Mouse (Mus musculus): Measurements from ENCODE around the gene Slc18b1. TPM values are rescaled to one million over a fixed set of nuclear protein-coding genes. Genes with fewer than 3 reads are reported as not detected.

Gene Slc18b1
- total RNA-seq, 2 experiments from 2014 or later: 4.2 to 7.3 TPM

DNA sequence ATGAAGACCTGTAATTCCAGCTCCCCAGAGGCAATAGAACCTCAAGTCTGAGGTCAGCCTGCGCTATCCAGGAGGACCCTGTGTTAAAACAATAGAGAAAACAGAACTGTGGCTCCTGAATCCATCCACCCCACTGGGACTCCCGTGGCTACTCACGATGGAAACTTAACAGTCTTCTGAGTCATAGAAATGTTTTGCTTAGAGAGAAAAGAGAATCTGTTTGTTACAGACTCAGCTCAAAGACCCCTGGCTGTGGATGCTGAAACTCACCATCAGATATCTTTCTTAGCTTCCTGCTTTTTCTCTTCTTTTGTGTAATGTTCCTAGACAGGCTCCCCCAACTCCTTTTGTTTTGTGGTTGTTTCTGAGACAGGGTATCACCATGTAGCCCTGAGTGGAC is 7.9 kb downstream of the Slc18b1 start:
- no peak for DNase-seq (ENCODE audit: low spot score)

DNA sequence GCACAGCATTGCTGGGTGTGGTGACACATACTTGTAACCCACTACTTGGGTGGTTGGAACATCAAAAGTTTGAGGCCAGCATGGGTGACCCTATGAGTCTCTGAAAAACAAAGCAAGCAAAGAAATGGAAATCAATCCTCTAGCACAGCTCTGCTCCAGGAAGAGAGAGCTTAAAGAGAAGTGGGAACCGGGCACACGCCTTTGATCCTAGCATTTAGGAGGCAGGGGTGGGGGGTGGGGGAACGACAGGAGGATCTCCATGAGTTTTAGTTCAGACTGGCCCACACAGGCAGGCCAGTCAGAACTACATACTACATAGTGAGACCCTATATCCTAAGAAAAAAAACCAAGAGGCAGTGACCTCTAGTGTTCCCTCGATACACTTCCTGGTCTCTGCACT is 9.4 kb downstream of the Slc18b1 start:
- no peak for DNase-seq (ENCODE audit: low spot score)

DNA sequence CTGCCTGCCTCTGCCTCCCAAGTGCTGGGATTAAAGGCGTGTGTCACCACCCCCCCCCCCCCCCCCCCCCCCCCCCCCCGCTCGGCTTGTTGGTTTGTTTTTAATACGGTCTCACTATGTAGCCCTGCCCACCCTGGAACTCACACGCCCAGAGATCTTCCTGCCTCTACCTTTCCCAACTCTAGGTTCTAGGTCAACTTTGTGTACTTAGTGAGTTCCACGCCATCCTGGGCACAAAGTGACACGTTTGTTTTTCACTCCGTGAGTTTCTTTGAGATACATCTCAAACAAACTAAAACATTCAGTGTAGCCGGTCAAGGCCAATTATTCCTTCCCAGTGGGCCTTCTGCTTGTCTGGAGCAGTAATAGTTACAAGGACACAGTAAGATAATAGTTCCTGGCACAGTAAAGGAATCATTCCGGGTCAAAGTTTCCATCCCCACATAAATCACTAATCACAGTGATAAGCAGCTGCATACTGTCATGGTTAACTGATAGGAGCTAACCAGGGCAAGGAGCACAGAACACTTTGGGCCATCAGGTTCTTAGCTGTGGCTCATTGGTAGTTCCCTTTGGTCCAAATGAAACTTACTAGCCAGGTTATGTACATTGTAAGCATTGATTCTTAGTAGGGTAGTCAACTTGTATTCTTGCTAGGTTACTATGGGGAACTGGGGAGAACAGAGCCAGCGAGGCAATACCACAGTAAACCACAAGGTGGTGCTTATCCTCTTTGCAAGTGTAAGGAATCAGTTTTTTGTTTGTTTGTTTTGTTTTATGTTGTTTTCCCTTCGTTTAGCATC is 15.1 kb downstream of the Slc18b1 start:
- DNase-seq (ENCODE audit: low spot score): peak; percentile 59

GRCm38 (mm10) chr10:23812438-23812759 is 15.6 kb downstream of the Slc18b1 start:
- DNase-seq (ENCODE audit: low spot score): no peak

DNA sequence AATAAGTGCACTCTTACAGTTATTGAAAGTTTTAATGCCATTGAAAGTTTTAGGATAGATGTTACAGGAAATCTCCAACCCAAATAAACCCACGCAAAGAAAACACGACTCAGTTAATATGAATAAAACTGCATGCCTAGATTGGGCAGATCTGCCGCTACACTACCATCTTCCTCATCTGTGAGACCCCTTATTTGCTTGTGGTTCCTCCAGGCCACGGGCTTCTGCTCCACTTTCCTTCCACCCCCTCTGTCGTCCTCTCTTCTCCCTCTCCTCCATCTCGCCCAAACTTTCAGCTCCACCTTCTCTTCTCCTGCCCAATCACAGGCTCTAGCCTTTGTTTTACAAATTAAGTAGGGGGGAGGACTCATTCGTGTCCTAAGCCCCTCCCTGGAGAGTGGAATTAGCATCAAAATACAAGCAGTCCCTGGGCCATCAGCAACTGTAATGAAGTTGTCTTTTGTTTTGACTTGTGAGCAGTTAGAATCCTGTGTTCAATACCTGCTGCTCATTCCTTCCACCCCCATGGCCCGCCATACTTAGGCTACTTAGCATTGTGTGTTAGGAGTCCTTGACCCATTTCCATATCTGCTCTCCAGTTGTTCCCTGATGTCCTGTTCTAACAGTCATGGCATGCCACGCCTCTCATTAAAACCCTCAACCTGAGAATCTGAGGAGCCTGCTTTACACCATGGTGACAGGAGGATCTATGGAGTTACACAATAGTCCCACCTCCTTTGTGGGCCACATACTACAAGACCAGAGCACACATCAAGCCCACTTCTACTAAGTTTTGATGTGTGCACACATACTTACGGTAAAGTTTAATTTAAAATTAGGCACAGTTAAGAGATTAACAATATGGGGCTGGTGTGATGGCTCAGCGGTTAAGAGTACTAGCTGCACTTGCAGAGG is 16.3 kb downstream of the Slc18b1 start:
- no peak for DNase-seq (ENCODE audit: low spot score)

- DNase-seq (ENCODE audit: low spot score): peak; percentile 64
Observed at GRCm38 (mm10) chr10:23815168-23815567, 18.4 kb downstream of the Slc18b1 start.

- no peak for DNase-seq (ENCODE audit: low spot score)
Observed at GRCm38 (mm10) chr10:23816241-23816640, 19.5 kb downstream of the Slc18b1 start.

DNA sequence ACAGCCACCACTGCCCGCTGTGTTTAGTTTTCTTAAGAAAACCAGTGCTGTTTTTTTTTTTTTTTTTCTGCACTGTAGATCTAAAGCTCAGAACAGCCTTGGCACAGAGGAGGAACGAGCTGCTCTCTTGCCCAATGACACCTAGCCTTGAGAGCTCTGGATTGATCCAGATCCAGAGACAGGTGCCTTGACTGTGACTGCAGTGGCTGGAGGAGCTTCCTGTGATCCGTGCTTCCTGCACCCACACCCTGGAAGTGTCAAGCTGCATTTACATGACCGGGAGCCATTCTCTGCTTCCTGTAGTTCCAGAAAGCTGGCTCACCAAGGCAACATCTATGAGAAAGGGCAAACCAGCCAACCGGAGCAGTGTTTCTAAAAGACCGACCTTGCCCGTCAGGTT is 29.7 kb downstream of the Slc18b1 start:
- DNase-seq (ENCODE audit: low spot score): no peak

- no peak for DNase-seq (ENCODE audit: low spot score)
Observed at GRCm38 (mm10) chr10:23836003-23836964, 39.5 kb downstream of the Slc18b1 start.

DNA sequence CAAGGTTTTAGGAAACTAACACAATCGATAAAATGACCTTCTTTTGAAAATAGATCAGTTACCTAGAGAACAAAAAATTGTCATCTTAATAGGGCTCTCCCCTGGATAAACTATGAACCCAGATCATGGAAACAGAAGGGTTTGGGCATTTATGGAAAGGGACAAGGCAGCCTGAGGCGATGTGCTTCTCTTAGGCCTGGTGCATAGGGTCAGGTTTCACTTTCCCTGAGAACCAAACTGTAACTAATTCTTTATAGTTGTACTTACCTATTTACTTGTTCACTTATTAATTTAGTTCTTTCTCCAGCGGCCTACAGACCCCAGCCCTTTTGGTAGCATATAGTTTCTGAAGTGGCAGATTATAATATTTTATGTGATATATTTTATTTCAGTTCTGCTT is 40.3 kb downstream of the Slc18b1 start:
- DNase-seq (ENCODE audit: low spot score): no peak

- no peak for DNase-seq (ENCODE audit: low spot score)
Observed at GRCm38 (mm10) chr10:23838910-23839309, 42.1 kb downstream of the Slc18b1 start.

GRCm38 (mm10) chr10:23839368-23839767 is 42.6 kb downstream of the Slc18b1 start:
- no peak for DNase-seq (ENCODE audit: low spot score)

DNA sequence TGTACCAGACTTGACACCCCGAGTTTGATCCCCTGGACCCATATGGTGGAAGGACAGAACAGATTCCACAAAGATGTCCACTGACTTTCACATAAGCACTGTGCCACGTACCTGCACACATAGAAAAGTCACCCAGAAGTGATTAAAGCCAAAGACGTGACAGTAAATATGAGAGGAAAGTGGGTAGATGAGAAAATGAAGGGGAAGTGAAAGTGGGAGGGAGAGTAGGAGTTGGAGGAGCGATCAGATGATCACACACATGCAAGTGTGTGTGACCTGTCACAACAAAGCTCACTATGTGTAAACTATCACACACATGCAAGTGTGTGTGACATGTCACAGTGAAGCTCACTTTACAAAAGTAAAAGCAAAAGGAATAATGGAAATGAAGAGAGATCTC is 43.7 kb downstream of the Slc18b1 start:
- no peak for DNase-seq (ENCODE audit: low spot score)

GRCm38 (mm10) chr10:23851228-23851912 is 54.6 kb downstream of the Slc18b1 start, which contains the start of gene Vnn3:
TSS of gene Vnn3 (plus strand) at chr10:23851462.
- no peak for DNase-seq (ENCODE audit: low spot score)

- DNase-seq (ENCODE audit: low spot score): no peak
Observed at GRCm38 (mm10) chr10:23852096-23852495, 55.3 kb downstream of the Slc18b1 start.

DNA sequence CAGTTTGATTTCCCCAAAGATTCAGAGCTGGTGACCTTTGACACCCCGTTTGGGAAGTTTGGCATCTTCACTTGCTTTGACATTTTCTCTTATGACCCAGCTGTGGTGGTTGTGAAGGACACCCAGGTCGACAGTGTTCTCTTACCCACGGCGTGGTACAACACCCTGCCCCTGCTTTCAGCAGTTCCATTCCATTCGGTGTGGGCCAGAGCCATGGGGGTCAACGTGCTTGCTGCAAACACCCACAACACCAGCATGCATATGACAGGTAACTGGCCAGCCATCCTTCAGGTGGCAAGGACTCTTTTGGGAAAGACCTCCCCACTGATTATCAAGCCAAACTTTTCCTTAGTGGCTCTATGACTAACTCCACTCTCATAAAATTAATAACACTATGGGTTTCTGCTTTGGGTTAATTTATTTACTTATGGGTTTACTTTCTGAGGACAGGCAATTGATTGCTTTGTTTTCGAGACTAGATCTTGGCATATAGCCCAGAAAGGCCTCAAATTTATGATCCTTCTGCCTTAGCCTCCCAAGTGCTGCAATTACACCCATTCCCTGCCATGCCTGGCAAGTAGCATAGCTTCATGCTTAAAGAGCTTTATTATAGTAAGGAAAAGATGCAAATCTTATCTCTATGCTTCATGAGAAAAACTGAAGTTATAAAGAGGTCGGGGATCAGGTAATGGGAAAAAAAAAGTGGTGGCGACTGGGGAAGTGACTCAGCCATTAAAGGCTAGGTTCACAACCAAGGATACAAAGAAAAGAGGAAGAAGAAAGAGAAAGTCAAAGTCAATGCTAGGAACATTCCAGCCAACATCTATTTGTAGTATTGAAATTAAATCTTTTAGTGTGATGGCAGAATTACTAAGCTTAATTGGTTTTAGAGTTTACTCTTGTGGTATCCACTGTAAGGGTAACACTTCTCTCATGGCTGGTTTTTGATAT is 67.9 kb downstream of the Slc18b1 start:
- DNase-seq (ENCODE audit: low spot score): no peak

All from gastrocnemius, adult 18-20 months (tissue).